Mouse (Mus musculus) CH12.LX (cell line): Measurements from ENCODE around the gene Hes3. TPM values are rescaled to one million over a fixed set of nuclear protein-coding genes. Genes with fewer than 3 reads are reported as not detected.

ENCODE experiments used
- DNase-seq: peaks from one replicate; pipeline ENCODE4 v3.0.0-alpha.2; 2013; ENCODE audit errors: extremely low read depth
- H3K27ac ChIP-seq: 2 replicates; pipeline ENCODE4 v1.5.1; 2012; ENCODE audit warnings: low read depth, mild to moderate bottlenecking, control low read depth, moderate library complexity; ENCODE audit not compliant: insufficient read depth
- H3K27me3 ChIP-seq: replicated peaks from 2 replicates; pipeline ENCODE3; 2012; ENCODE audit warnings: inconsistent platforms
- H3K36me3 ChIP-seq, 2 experiments: replicated peaks in 1 of 2; 2 replicates each; pipeline versions ENCODE3 to v1.6.1; 2012; ENCODE audit warnings: inconsistent platforms in 1 of 2, low read length in 1 of 2, mild to moderate bottlenecking in 1 of 2, mixed read lengths in 1 of 2, moderate library complexity in 1 of 2; ENCODE audit not compliant: control insufficient read depth in 1 of 2, insufficient read depth in 1 of 2
- H3K4me1 ChIP-seq, 2 experiments: 2 replicates each; pipeline ENCODE4 v1.6.1; 2012; ENCODE audit warnings: inconsistent platforms in 1 of 2, moderate library complexity in 1 of 2; ENCODE audit not compliant: insufficient read depth in 2 of 2, control insufficient read depth in 1 of 2
- H3K4me2 ChIP-seq: 2 replicates; pipeline ENCODE4 v1.6.1; 2012; ENCODE audit warnings: low read depth, mild to moderate bottlenecking, control low read depth; ENCODE audit not compliant: poor library complexity, insufficient read depth, severe bottlenecking
- H3K4me3 ChIP-seq, 3 experiments: fragments of 150-350 bp in 1 of 3; sonication (generic) in 1 of 3; replicated peaks in 1 of 3; 2 replicates each; pipeline versions ENCODE3 to v1.5.1; 2011 to 2012; ENCODE audit warnings: low read depth in 2 of 3, low read length in 2 of 3, mild to moderate bottlenecking in 2 of 3, moderate library complexity in 2 of 3, control low read depth in 1 of 3, improper control_type of control experiment in 1 of 3, inconsistent platforms in 1 of 3, mixed read lengths in 1 of 3; ENCODE audit not compliant: poor library complexity in 1 of 3
- H3K79me2 ChIP-seq: replicated peaks from 2 replicates; pipeline ENCODE4 v1.6.1; 2012; ENCODE audit warnings: mild to moderate bottlenecking, moderate library complexity; ENCODE audit not compliant: control insufficient read depth, poor library complexity, insufficient read depth, severe bottlenecking; ENCODE audit errors: extremely low read depth
- H3K9ac ChIP-seq: 2 replicates; pipeline ENCODE4 v1.6.1; 2012; ENCODE audit warnings: low read depth, mild to moderate bottlenecking, control low read depth, moderate library complexity; ENCODE audit not compliant: insufficient read depth
- H3K9me3 ChIP-seq: replicated peaks from 2 replicates; pipeline ENCODE3; 2012; ENCODE audit warnings: low read length, inconsistent platforms, mixed read lengths
- BHLHE40 ChIP-seq: IDR thresholded peaks from 2 replicates; pipeline ENCODE4 v1.6.1; 2011; ENCODE audit warnings: mild to moderate bottlenecking, low read depth, low read length, improper control_type of control experiment
- CHD1 ChIP-seq: IDR thresholded peaks from 2 replicates; pipeline ENCODE4 v1.6.1; 2012; ENCODE audit warnings: low read depth, low read length, improper control_type of control experiment, inconsistent platforms
- ELF1 ChIP-seq: IDR thresholded peaks from 2 replicates; pipeline ENCODE4 v1.6.1; 2014; ENCODE audit warnings: low read depth, mild to moderate bottlenecking, inconsistent platforms, low read length, improper control_type of control experiment
- ETS1 ChIP-seq: conservative IDR thresholded peaks from 2 replicates; pipeline ENCODE4 v1.6.1; 2012; ENCODE audit warnings: low read depth, mild to moderate bottlenecking, inconsistent platforms, low read length, improper control_type of control experiment, moderate library complexity
- HCFC1 ChIP-seq: IDR thresholded peaks from 2 replicates; pipeline ENCODE4 v1.6.1; 2012; ENCODE audit warnings: low read depth, mild to moderate bottlenecking, inconsistent platforms, low read length, improper control_type of control experiment
- JUND ChIP-seq: conservative IDR thresholded peaks from 2 replicates; pipeline ENCODE4 v1.6.1; 2011; ENCODE audit warnings: low read depth, low read length, improper control_type of control experiment
- KAT2A ChIP-seq: IDR thresholded peaks from 2 replicates; pipeline ENCODE4 v1.6.1; 2012; ENCODE audit warnings: low read length, improper control_type of control experiment, inconsistent platforms; ENCODE audit not compliant: insufficient replicate concordance
- MXI1 ChIP-seq: IDR thresholded peaks from 2 replicates; pipeline ENCODE4 v1.6.1; 2011; ENCODE audit warnings: mild to moderate bottlenecking, low read depth, low read length, improper control_type of control experiment
- MYC ChIP-seq: IDR thresholded peaks from 2 replicates; pipeline ENCODE4 v1.6.1; 2011; ENCODE audit warnings: low read depth, mild to moderate bottlenecking, improper control_type of control experiment, low read length
- NELFE ChIP-seq: IDR thresholded peaks from 2 replicates; pipeline ENCODE4 v1.6.1; 2011; ENCODE audit warnings: low read depth, low read length, improper control_type of control experiment
- POLR2A ChIP-seq: IDR thresholded peaks from 2 replicates; pipeline ENCODE4 v1.6.1; 2011; ENCODE audit warnings: low read depth, mild to moderate bottlenecking, improper control_type of control experiment, low read length
- RCOR1 ChIP-seq: conservative IDR thresholded peaks from 2 replicates; pipeline ENCODE4 v1.6.1; 2012; ENCODE audit warnings: low read depth, mild to moderate bottlenecking, inconsistent platforms, low read length, improper control_type of control experiment
- SIN3A ChIP-seq: IDR thresholded peaks from 2 replicates; pipeline ENCODE4 v1.6.1; 2012; ENCODE audit warnings: low read length, improper control_type of control experiment, inconsistent platforms
- TBP ChIP-seq: conservative IDR thresholded peaks from 2 replicates; pipeline ENCODE4 v1.6.1; 2011; ENCODE audit warnings: low read depth, low read length, improper control_type of control experiment
- TCF12 ChIP-seq: IDR thresholded peaks from 2 replicates; pipeline ENCODE4 v1.6.1; 2014; ENCODE audit warnings: low read depth, mild to moderate bottlenecking, inconsistent platforms, low read length, improper control_type of control experiment
- USF2 ChIP-seq: conservative IDR thresholded peaks from 2 replicates; pipeline ENCODE4 v1.6.1; 2011; ENCODE audit warnings: low read depth, low read length, improper control_type of control experiment
- ZKSCAN1 ChIP-seq: IDR thresholded peaks from 2 replicates; pipeline ENCODE4 v1.6.1; 2012; ENCODE audit warnings: low read depth, inconsistent platforms, low read length, improper control_type of control experiment, borderline replicate concordance
- dilution Hi-C: fragments of 300-500 bp; cut with MboI; formaldehyde crosslinking; loops from 2 replicates; pipeline ENCODE4 v1.14.3; 2020; ENCODE audit warnings: low sequenced_read_pairs; ENCODE audit not compliant: extremely low pct_unique_long_range_greater_than_20kb, extremely low pct_ligation_motif_present
- in situ Hi-C: fragments of 300-500 bp; cut with MboI; formaldehyde crosslinking; loops from 3 replicates; pipeline ENCODE4 v1.14.3; 2019; ENCODE audit warnings: low sequenced_read_pairs, low pct_ligation_motif_present, low pct_unique_long_range_greater_than_20kb, mixed read lengths
- polyA plus RNA-seq: library from polyadenylated mRNA; unstranded; fragments of >175 nt; gene quantifications from 2 replicates; pipeline ENCODE4 v1.2.1, GENCODE M21; 2012; ENCODE audit warnings: low read depth; ENCODE audit not compliant: insufficient read length
- total RNA-seq, 2 experiments: library from RNA; depleted of rRNA; stranded (reverse); fragments of 300-350 nt in 1 of 2; fragments of >200 nt in 1 of 2; gene quantifications; 2 replicates each; pipeline ENCODE4 v1.2.3; 2012 to 2014

The Hes3 gene
- total and polyA plus RNA-seq, 3 experiments = 0.17 to 0.21 TPM; not detected in 1

GRCm38 (mm10) chr4:152247195-152247594, 44.3 kb downstream of the Hes3 start:
- no peak overlapping the region for H3K4me2 ChIP-seq
- H3K27ac ChIP-seq = no peak overlapping the region
- no peaks in the 10 kb centered on the region for H3K79me2 ChIP-seq
- no peaks in the 10 kb centered on the region for H3K9me3 ChIP-seq
- in situ Hi-C loops = no loop called here
- dilution Hi-C loops = no loop called here
- H3K4me3 ChIP-seq = no peak overlapping the region
- no peaks in the 10 kb centered on the region for H3K27me3 ChIP-seq
- H3K36me3 ChIP-seq = peaks cover 9 to 64% of the 10 kb centered on the region in 2 experiments
- peaks cover 10 to 70% of the 10 kb centered on the region in 2 experiments for H3K4me1 ChIP-seq
- TF ChIP-seq RCOR1 (no peak), MYC (no peak), USF2 (no peak), BHLHE40 (no peak), CHD1 (no peak), KAT2A (no peak), JUND (no peak)
- no peak for DNase-seq
- H3K9ac ChIP-seq = no peak overlapping the region

- Histone ChIP-seq H3K36me3 (peaks cover 20 to 74% of the 10 kb centered on the region in 2 experiments), H3K9ac (no peak overlapping the region), H3K79me2 (no peaks in the 10 kb centered on the region)
- no peak for TF ChIP-seq USF2
- no peak for TF ChIP-seq ELF1
- TF ChIP-seq MXI1 = no peak
- no peak for TF ChIP-seq MYC
- no peak for TF ChIP-seq ETS1
- no peak for TF ChIP-seq CHD1
- no peak for TF ChIP-seq NELFE
- no peak for TF ChIP-seq POLR2A
- TF ChIP-seq JUND = no peak
- no peak for TF ChIP-seq HCFC1
- no peak for TF ChIP-seq TBP
- TF ChIP-seq ZKSCAN1 = no peak
- TF ChIP-seq TCF12 = no peak
- TF ChIP-seq SIN3A = no peak
- TF ChIP-seq, all 38 proteins: peak for 0
- Histone ChIP-seq H3K4me3 (no peak overlapping the region), H3K4me1 (peaks cover 10 to 58% of the 10 kb centered on the region in 2 experiments), H3K27ac (no peak overlapping the region), H3K9me3 (no peaks in the 10 kb centered on the region), H3K27me3 (no peaks in the 10 kb centered on the region), H3K4me2 (no peak overlapping the region)
- in situ Hi-C loops (no loop called here), dilution Hi-C loops (no loop called here)
- DNase-seq = no peak
Measured at GRCm38 (mm10) chr4:152246011-152246410, 45.5 kb downstream of the Hes3 start.
